Mouse (Mus musculus) limb, embryonic 11.5 days (tissue): Measurements from ENCODE around the gene Atp6v0e2. TPM values are rescaled to one million over a fixed set of nuclear protein-coding genes. Genes with fewer than 3 reads are reported as not detected.

Source experiments
- ATAC-seq: fragments of 200-750 bp; cut with Nextera tagmentation; 2 replicates; pipeline ENCODE4 v1.8.0; 2017; ENCODE audit warnings: low read depth; ENCODE audit not compliant: insufficient number of reproducible peaks, low FRiP score, low TSS enrichment
- DNase-seq: peaks from one replicate; pipeline ENCODE4 v3.0.0-alpha.2; 2015; ENCODE audit warnings: low spot score
- H3K27ac ChIP-seq: fragments of 300-500 bp; sonication (generic); replicated peaks from 2 replicates; pipeline ENCODE4 v1.5.1; 2014; ENCODE audit warnings: low read depth, mild to moderate bottlenecking, low read length
- H3K27me3 ChIP-seq: fragments of 300-500 bp; sonication (generic); 2 replicates; pipeline ENCODE4 v1.6.1; 2014; ENCODE audit warnings: mild to moderate bottlenecking, low read length, mixed read lengths; ENCODE audit not compliant: control insufficient read depth, insufficient read depth
- H3K36me3 ChIP-seq: fragments of 300-500 bp; sonication (generic); 2 replicates; pipeline ENCODE4 v1.6.1; 2014; ENCODE audit warnings: mild to moderate bottlenecking, low read length, moderate library complexity, mixed read lengths; ENCODE audit not compliant: control insufficient read depth, insufficient read depth
- H3K4me1 ChIP-seq: fragments of 300-500 bp; sonication (generic); 2 replicates; pipeline ENCODE4 v1.6.1; 2014; ENCODE audit warnings: low read length, mixed read lengths; ENCODE audit not compliant: control insufficient read depth, insufficient read depth
- H3K4me2 ChIP-seq: fragments of 300-500 bp; sonication (generic); 2 replicates; pipeline ENCODE4 v1.6.1; 2014; ENCODE audit warnings: low read depth, mild to moderate bottlenecking, moderate library complexity; ENCODE audit not compliant: severe bottlenecking
- H3K4me3 ChIP-seq: fragments of 300-500 bp; sonication (generic); 2 replicates; pipeline ENCODE4 v1.5.1; 2014; ENCODE audit warnings: low read depth, low read length
- H3K9ac ChIP-seq: fragments of 300-500 bp; sonication (generic); 2 replicates; pipeline ENCODE4 v1.6.1; 2014; ENCODE audit warnings: mild to moderate bottlenecking, low read length
- H3K9me3 ChIP-seq: fragments of 300-500 bp; sonication (generic); 2 replicates; pipeline ENCODE4 v1.6.1; 2016; ENCODE audit warnings: low read length; ENCODE audit not compliant: control insufficient read depth
- WGBS: fragments of 180-500 bp; shearing (Covaris S2); extraction: QIAGEN DNeasy Blood & Tissue Kit; methylation state at CpG from one replicate; pipeline ENCODE4 v1.1.7; 2014; 5-methylcytosine and 5-hydroxymethylcytosine counted together
- polyA plus RNA-seq: library from polyadenylated mRNA; unstranded; fragments of >200 nt; fragmentation: Nextera tagmentation; extraction: Ambion mirVana; gene quantifications from 2 replicates; pipeline ENCODE4 v1.2.1, GENCODE M21; 2014

The Atp6v0e2 gene
- polyA plus RNA-seq: 4.0 and 4.1 TPM in 2 replicates

DNA sequence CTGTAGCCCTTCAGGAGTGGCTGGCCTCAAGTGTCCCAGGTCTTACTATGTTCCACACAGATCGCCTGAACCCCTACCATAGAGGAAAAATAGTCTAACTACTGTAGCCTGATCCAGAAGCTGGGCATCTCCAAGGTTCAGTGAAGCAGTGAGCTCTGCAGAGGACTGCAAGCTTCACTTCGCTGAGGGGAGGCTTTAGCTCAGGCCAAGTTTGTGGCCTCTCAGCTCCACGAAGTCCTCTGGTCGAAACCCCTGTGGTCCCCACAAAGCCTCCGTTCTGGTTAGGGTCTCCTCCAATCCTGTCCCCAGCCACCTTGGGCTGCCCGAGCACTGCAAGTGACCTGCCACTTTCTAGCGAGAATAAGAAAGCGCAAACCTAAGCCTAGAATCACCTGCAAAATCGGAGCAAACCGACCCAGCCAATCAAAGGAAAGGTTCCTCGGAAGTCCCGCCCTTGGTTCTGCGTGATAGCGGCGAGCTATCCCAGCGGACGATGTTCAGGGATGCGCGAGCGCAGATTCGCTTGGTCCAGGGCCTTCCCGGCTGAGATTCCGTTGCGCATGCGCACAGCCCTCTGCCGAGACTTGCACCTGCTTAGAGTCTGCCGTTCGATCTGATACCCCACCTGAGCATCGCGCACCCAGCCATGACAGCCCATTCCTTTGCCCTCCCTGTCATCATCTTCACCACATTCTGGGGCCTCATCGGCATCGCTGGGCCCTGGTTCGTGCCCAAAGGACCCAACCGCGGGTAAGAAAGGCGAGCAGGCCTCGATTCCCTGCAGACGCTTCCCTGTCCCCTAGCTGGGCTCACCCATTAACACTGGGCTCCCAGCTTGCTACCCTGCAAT, at the start of gene Atp6v0e2:
Gene Atp6v0e2, plus strand, starts transcription at position 511 of the 850 bp plus-strand sequence.
- Histone ChIP-seq H3K27me3 (no peaks in the 10 kb centered on the region), H3K36me3 (no peaks in the 10 kb centered on the region; the same call in 1 of the 2 replicates), H3K4me3 (peak within 1 kb of the TSS; percentile 21), H3K9me3 (no peaks in the 10 kb centered on the region), H3K4me2 (peak within 1 kb of the TSS; percentile 49), H3K4me1 (peaks cover 22% of the 10 kb centered on the region), H3K9ac (peak within 1 kb of the TSS; percentile 18; the same call in 1 of the 2 replicates), H3K27ac (no peak within 1 kb of the TSS)
- 0 out of 2 replicates have a peak, but pooled peaks have one; percentile 18 for ATAC-seq
- 5% methylated on average over 38 of the region's 38 CpGs for WGBS
- DNase-seq: peak; percentile 81

GRCm38 (mm10) chr6:48487747-48488725, 49.4 kb upstream of the Atp6v0e2 start:
- H3K27ac ChIP-seq: no peak overlapping the region
- ATAC-seq: peak; percentile 71

GRCm38 (mm10) chr6:48489741-48490140, 47.7 kb upstream of the Atp6v0e2 start:
- H3K27me3 ChIP-seq: no peaks in the 10 kb centered on the region
- no peak overlapping the region for H3K9ac ChIP-seq
- ATAC-seq: no peak

More at GRCm38 (mm10) chr6:48487747-48488725, 49.4 kb upstream of the Atp6v0e2 start:
- H3K4me1 ChIP-seq: peaks cover 5% of the 10 kb centered on the region
- no peaks in the 10 kb centered on the region for H3K9me3 ChIP-seq
- H3K9ac ChIP-seq: peak overlapping the region; percentile 47
- peak overlapping the region; percentile 47 for H3K4me2 ChIP-seq
- 13% methylated on average over 14 of the region's 25 CpGs for WGBS
- peak overlapping the region; percentile 21 for H3K4me3 ChIP-seq
- peak; percentile 66 for DNase-seq
- H3K27me3 ChIP-seq: no peaks in the 10 kb centered on the region
- H3K36me3 ChIP-seq: no peaks in the 10 kb centered on the region

GRCm38 (mm10) chr6:48491361-48491760, 46.1 kb upstream of the Atp6v0e2 start:
- no peak overlapping the region for H3K4me3 ChIP-seq
- no peak overlapping the region for H3K4me2 ChIP-seq
- no peak overlapping the region for H3K27ac ChIP-seq
- H3K9me3 ChIP-seq: no peaks in the 10 kb centered on the region
- DNase-seq: no peak
- no peak for ATAC-seq
- H3K9ac ChIP-seq: no peak overlapping the region
- no peaks in the 10 kb centered on the region for H3K27me3 ChIP-seq
- peaks cover 5% of the 10 kb centered on the region for H3K4me1 ChIP-seq
- 64% methylated on average over 9 of the region's 9 CpGs for WGBS
- H3K36me3 ChIP-seq: no peaks in the 10 kb centered on the region

More at GRCm38 (mm10) chr6:48489741-48490140, 47.7 kb upstream of the Atp6v0e2 start:
- 90% methylated on average over 3 of the region's 3 CpGs for WGBS
- Histone ChIP-seq H3K36me3 (no peaks in the 10 kb centered on the region), H3K9me3 (no peaks in the 10 kb centered on the region), H3K4me3 (no peak overlapping the region), H3K4me2 (no peak overlapping the region), H3K27ac (no peak overlapping the region), H3K4me1 (peaks cover 5% of the 10 kb centered on the region)
- DNase-seq: no peak

GRCm38 (mm10) chr6:48493136-48493730, 44.2 kb upstream of the Atp6v0e2 start:
- 19% methylated on average over 8 of the region's 8 CpGs for WGBS
- no peaks in the 10 kb centered on the region for H3K36me3 ChIP-seq
- ATAC-seq (no peak), DNase-seq (no peak)
- no peak overlapping the region for H3K9ac ChIP-seq
- no peak overlapping the region for H3K27ac ChIP-seq
- no peaks in the 10 kb centered on the region for H3K9me3 ChIP-seq
- no peaks in the 10 kb centered on the region for H3K4me1 ChIP-seq
- H3K4me2 ChIP-seq: no peak overlapping the region
- no peaks in the 10 kb centered on the region for H3K27me3 ChIP-seq
- H3K4me3 ChIP-seq: no peak overlapping the region

DNA sequence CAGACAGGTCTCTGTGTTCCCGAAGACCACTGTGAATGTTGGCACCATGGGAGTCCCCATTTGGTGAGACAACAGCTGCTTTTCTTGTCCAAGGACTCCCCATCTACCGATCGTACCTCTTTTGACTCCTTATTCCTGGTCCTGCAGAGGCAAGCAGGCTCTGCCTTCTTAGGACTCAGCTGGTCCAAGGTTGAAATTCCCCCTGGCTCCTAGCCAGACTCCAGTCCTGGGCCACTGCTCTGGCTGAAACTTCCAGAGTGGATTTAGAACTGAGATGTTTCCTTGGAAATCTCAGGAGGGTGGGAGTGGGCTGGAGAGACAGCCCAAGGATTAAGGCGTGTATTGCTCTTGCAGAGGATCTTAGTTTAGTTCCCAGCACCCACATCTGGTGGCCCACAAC, 39.9 kb upstream of the Atp6v0e2 start:
- Histone ChIP-seq H3K4me2 (no peak overlapping the region), H3K9me3 (no peaks in the 10 kb centered on the region), H3K9ac (no peak overlapping the region), H3K4me3 (no peak overlapping the region), H3K27ac (no peak overlapping the region), H3K27me3 (no peaks in the 10 kb centered on the region), H3K36me3 (no peaks in the 10 kb centered on the region), H3K4me1 (no peaks in the 10 kb centered on the region)
- 94% methylated on average over 4 of the region's 4 CpGs for WGBS
- no peak for DNase-seq
- ATAC-seq: no peak

GRCm38 (mm10) chr6:48503847-48504240, 33.6 kb upstream of the Atp6v0e2 start:
- Histone ChIP-seq H3K9ac (no peak overlapping the region), H3K4me1 (0 out of 2 replicates have a peak, but pooled peaks cover 2% of the 10 kb centered on the region), H3K27ac (no peak overlapping the region), H3K27me3 (no peaks in the 10 kb centered on the region), H3K4me3 (peak overlapping the region; percentile 54; the same call in 1 of the 2 replicates), H3K4me2 (no peak overlapping the region), H3K36me3 (no peaks in the 10 kb centered on the region), H3K9me3 (no peaks in the 10 kb centered on the region)
- ATAC-seq: peak; percentile 49; the same call in 1 of the 2 replicates
- 12% methylated on average over 2 of the region's 2 CpGs for WGBS
- DNase-seq: no peak
